Mouse (Mus musculus) heart, embryonic 12.5 days (tissue): ENCODE results near the gene Wdpcp. TPM values are rescaled to one million over a fixed set of nuclear protein-coding genes. Genes with fewer than 3 reads are reported as not detected.

Source experiments
- ATAC-seq: fragments of 200-750 bp; cut with Nextera tagmentation; 2 replicates; pipeline ENCODE4 v1.8.0; 2017; ENCODE audit warnings: moderate TSS enrichment, moderate library complexity; ENCODE audit not compliant: insufficient number of reproducible peaks, low FRiP score
- H3K27ac ChIP-seq: fragments of 300-500 bp; sonication (generic); 2 replicates; pipeline ENCODE4 v1.5.1; 2016; ENCODE audit warnings: mild to moderate bottlenecking, moderate library complexity; ENCODE audit not compliant: poor library complexity, severe bottlenecking
- H3K27me3 ChIP-seq: fragments of 300-500 bp; sonication (generic); replicated peaks from 2 replicates; pipeline ENCODE4 v1.6.1; 2016; ENCODE audit warnings: mild to moderate bottlenecking, moderate library complexity
- H3K36me3 ChIP-seq: fragments of 300-500 bp; sonication (generic); 2 replicates; pipeline ENCODE4 v1.6.1; 2016; ENCODE audit warnings: mild to moderate bottlenecking, moderate library complexity
- H3K4me1 ChIP-seq: fragments of 300-500 bp; sonication (generic); replicated peaks from 2 replicates; pipeline ENCODE4 v1.6.1; 2016; ENCODE audit warnings: mild to moderate bottlenecking
- H3K4me2 ChIP-seq: fragments of 300-500 bp; sonication (generic); 2 replicates; pipeline ENCODE4 v1.6.1; 2016; ENCODE audit warnings: mild to moderate bottlenecking, moderate library complexity
- H3K4me3 ChIP-seq: fragments of 300-500 bp; sonication (generic); 2 replicates; pipeline ENCODE4 v1.5.1; 2016; ENCODE audit warnings: mild to moderate bottlenecking
- H3K9ac ChIP-seq: fragments of 300-500 bp; sonication (generic); 2 replicates; pipeline ENCODE4 v1.6.1; 2016; ENCODE audit warnings: mild to moderate bottlenecking, moderate library complexity
- H3K9me3 ChIP-seq: fragments of 300-500 bp; sonication (generic); replicated peaks from 2 replicates; pipeline ENCODE4 v1.6.1; 2016; ENCODE audit warnings: mild to moderate bottlenecking, moderate library complexity
- WGBS: fragments of 180-500 bp; shearing (Covaris S2); methylation state at CpG from one replicate; pipeline ENCODE4 v1.1.7; 2016; 5-methylcytosine and 5-hydroxymethylcytosine counted together
- polyA plus RNA-seq: library from polyadenylated mRNA; unstranded; fragments of >200 nt; fragmentation: Nextera tagmentation; extraction: Ambion mirVana; gene quantifications from 2 replicates; pipeline ENCODE4 v1.2.1, GENCODE M21; 2016

Wdpcp gene
- polyA plus RNA-seq, 1 experiment from 2014 or later = 7.4 TPM

DNA sequence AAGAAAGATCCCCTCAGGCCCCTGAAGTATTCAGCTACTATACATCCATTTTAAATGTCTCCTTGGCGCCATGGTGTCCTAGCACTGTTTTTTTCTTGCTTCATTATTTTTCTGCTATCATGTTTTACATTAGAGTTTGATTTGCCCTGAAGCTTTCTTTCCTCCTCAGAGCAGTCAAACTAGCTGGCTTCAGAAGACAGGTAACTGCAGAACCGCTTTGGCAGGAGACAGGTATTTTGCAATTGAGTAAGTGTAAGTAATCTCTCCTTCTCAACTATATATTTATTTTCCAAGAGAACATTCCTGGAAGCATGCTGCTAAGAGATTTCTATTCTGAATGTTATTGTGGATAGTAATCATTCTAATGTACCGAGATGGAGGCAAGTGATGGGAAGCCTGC lies 74.1 kb downstream of the Wdpcp start:
- no peak overlapping the region for H3K4me2 ChIP-seq
- WGBS = 77% methylated on average over 3 of the region's 3 CpGs
- peaks cover 11% of the 10 kb centered on the region; the same call in 1 of the 2 replicates for H3K4me1 ChIP-seq
- H3K36me3 ChIP-seq = no peaks in the 10 kb centered on the region
- no peaks in the 10 kb centered on the region for H3K27me3 ChIP-seq
- ATAC-seq = no peak
- H3K9me3 ChIP-seq = no peaks in the 10 kb centered on the region
- H3K27ac ChIP-seq = no peak overlapping the region
- H3K4me3 ChIP-seq = no peak overlapping the region
- H3K9ac ChIP-seq = no peak overlapping the region

DNA sequence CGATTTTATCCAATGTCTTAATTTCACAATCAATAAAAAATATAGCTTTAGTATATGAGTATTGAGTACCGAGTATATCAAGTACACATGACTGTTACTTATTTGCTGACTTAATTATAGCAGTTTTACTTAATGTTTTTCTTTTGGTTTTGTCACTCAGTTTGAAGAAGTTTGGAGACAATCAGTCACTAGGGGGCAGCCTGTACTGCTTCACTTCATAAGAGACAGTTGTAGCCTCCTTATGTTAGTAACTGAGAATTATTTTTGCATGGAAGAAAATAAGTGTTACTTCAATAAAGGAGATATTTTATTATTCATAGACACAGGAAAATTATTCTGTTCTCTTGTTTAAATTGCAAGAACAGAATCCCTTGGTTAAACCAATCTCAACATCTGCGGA lies 87.0 kb downstream of the Wdpcp start:
- Histone ChIP-seq H3K9me3 (no peaks in the 10 kb centered on the region), H3K4me2 (no peak overlapping the region), H3K27ac (no peak overlapping the region), H3K9ac (no peak overlapping the region), H3K27me3 (no peaks in the 10 kb centered on the region), H3K36me3 (no peaks in the 10 kb centered on the region), H3K4me3 (no peak overlapping the region), H3K4me1 (no peaks in the 10 kb centered on the region)
- no peak for ATAC-seq
- 55% methylated on average over 3 of the region's 3 CpGs for WGBS

DNA sequence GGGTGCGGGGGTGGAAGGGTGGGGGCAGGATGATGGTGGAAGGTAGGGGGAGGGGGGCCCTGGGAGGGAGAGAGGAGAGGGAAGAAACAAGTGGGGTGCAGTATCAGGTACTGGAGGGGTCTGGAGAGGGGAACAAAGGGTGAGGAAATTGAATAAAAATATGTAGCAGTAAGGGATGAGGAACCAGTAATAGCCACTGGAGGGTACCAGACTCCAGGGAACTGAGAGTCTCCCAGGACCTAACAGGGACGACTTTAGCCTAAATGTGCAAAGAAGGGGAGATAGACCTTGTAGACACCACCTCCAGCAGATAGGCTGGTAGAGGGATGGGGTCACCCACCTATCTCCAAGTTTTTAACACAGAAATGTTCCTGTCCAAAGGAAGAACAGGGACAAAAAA lies 105.0 kb downstream of the Wdpcp start:
- Histone ChIP-seq H3K9me3 (no peaks in the 10 kb centered on the region), H3K27me3 (no peaks in the 10 kb centered on the region), H3K9ac (no peak overlapping the region), H3K36me3 (no peaks in the 10 kb centered on the region), H3K4me3 (no peak overlapping the region), H3K4me1 (no peaks in the 10 kb centered on the region), H3K4me2 (no peak overlapping the region), H3K27ac (no peak overlapping the region)
- 59% methylated on average over 2 of the region's 2 CpGs for WGBS
- ATAC-seq = no peak

- Histone ChIP-seq H3K27me3 (no peaks in the 10 kb centered on the region), H3K4me2 (no peak overlapping the region), H3K4me3 (no peak overlapping the region), H3K9ac (no peak overlapping the region), H3K36me3 (no peaks in the 10 kb centered on the region), H3K9me3 (no peaks in the 10 kb centered on the region), H3K4me1 (no peaks in the 10 kb centered on the region), H3K27ac (no peak overlapping the region)
- WGBS = 83% methylated on average over 6 of the region's 6 CpGs
- ATAC-seq = no peak
Measured at GRCm38 (mm10) chr11:21688441-21688840, 116.4 kb downstream of the Wdpcp start.

GRCm38 (mm10) chr11:21690730-21691129 lies 118.7 kb downstream of the Wdpcp start:
- no peak overlapping the region for H3K27ac ChIP-seq
- WGBS = 68% methylated on average over 2 of the region's 2 CpGs
- no peak overlapping the region for H3K4me2 ChIP-seq
- no peaks in the 10 kb centered on the region for H3K36me3 ChIP-seq
- no peaks in the 10 kb centered on the region for H3K4me1 ChIP-seq
- H3K9ac ChIP-seq = no peak overlapping the region
- H3K27me3 ChIP-seq = no peaks in the 10 kb centered on the region
- H3K4me3 ChIP-seq = no peak overlapping the region
- ATAC-seq = no peak
- no peaks in the 10 kb centered on the region for H3K9me3 ChIP-seq

GRCm38 (mm10) chr11:21694087-21694486 lies 122.1 kb downstream of the Wdpcp start:
- Histone ChIP-seq H3K9me3 (no peaks in the 10 kb centered on the region), H3K4me2 (no peak overlapping the region), H3K27ac (no peak overlapping the region), H3K4me1 (no peaks in the 10 kb centered on the region), H3K9ac (no peak overlapping the region), H3K36me3 (no peaks in the 10 kb centered on the region), H3K27me3 (no peaks in the 10 kb centered on the region), H3K4me3 (no peak overlapping the region)
- no peak for ATAC-seq
- WGBS = 61% methylated on average over 6 of the region's 6 CpGs

- 74% methylated on average over 3 of the region's 3 CpGs for WGBS
Measured at GRCm38 (mm10) chr11:21697642-21698041, 125.6 kb downstream of the Wdpcp start.

DNA sequence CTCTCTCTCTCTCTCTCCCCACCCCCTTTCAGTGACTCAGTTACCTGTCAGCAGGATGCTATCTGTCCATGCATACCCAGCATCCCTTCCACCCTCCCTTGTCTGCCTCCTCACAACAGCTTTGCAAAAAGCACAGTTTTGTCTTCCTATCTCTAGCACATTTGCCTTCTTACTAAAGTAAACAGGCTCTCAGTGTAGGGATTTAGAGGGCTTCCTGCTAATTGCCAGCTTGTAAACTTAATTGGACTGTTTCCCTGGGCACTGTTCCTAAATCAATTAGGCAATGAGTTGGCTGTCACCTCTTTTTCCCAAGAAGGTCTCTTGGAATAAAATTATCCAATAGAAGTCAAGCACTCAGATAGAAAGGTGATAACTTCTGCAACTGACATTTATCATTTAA lies 141.5 kb downstream of the Wdpcp start:
- Histone ChIP-seq H3K9me3 (peaks cover 3% of the 10 kb centered on the region), H3K36me3 (peaks cover 8% of the 10 kb centered on the region), H3K9ac (no peak overlapping the region), H3K27me3 (no peaks in the 10 kb centered on the region), H3K4me3 (no peak overlapping the region), H3K27ac (no peak overlapping the region), H3K4me1 (no peaks in the 10 kb centered on the region), H3K4me2 (no peak overlapping the region)
- no peak for ATAC-seq

More at GRCm38 (mm10) chr11:21697642-21698041, 125.6 kb downstream of the Wdpcp start:
- Histone ChIP-seq H3K9ac (no peak overlapping the region), H3K9me3 (no peaks in the 10 kb centered on the region), H3K27ac (no peak overlapping the region), H3K4me3 (no peak overlapping the region), H3K36me3 (no peaks in the 10 kb centered on the region), H3K4me2 (no peak overlapping the region), H3K4me1 (no peaks in the 10 kb centered on the region), H3K27me3 (no peaks in the 10 kb centered on the region)
- no peak for ATAC-seq

DNA sequence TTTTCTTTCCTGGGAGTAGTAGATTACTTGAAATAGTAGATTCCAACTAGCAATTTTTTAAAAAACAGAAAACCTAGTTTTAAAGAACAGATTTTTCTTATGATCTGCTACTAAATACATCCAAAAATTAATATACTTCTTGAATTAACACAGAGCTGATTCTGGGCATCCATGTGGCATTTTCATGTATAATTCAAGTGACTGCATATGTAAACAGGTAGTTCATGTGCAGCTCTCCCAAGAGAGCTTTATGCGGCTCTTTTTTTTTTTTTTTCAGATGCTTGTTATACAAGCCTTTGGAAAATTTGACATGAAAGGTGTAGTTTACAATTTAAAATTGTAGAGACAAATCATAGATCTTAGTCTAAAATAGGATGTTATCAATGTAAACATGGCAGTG lies 142.0 kb downstream of the Wdpcp start:
- Histone ChIP-seq H3K4me2 (no peak overlapping the region), H3K9ac (no peak overlapping the region), H3K4me1 (no peaks in the 10 kb centered on the region), H3K4me3 (no peak overlapping the region), H3K9me3 (peaks cover 3% of the 10 kb centered on the region; the same call in 1 of the 2 replicates), H3K27ac (no peak overlapping the region), H3K36me3 (peaks cover 8% of the 10 kb centered on the region), H3K27me3 (no peaks in the 10 kb centered on the region)
- 86% methylated on average over 1 of the region's 1 CpGs for WGBS
- ATAC-seq = no peak

DNA sequence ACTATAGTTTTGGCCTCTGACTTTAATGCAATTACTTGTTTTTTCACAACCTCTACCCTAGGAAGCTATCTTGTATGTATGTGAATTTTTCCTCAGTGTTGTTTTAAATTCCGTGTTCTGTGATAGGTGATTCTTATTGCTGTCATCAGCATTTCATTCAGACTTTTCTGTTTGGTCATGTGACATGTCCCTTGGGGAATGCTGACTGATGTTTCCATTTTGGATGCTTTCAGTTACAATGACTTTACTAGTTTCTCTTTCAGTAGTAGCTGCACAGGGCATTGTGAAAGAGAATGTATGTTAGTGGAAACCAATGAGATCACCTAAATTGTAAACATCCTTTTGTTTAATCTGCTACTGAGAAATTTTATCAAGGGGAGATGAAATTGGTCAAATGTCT lies 154.3 kb downstream of the Wdpcp start:
- no peak for ATAC-seq
- Histone ChIP-seq H3K9me3 (no peaks in the 10 kb centered on the region), H3K27ac (no peak overlapping the region), H3K27me3 (no peaks in the 10 kb centered on the region), H3K4me3 (no peak overlapping the region), H3K4me2 (no peak overlapping the region), H3K36me3 (no peaks in the 10 kb centered on the region), H3K4me1 (no peaks in the 10 kb centered on the region), H3K9ac (no peak overlapping the region)
- WGBS = 42% methylated on average over 1 of the region's 1 CpGs

DNA sequence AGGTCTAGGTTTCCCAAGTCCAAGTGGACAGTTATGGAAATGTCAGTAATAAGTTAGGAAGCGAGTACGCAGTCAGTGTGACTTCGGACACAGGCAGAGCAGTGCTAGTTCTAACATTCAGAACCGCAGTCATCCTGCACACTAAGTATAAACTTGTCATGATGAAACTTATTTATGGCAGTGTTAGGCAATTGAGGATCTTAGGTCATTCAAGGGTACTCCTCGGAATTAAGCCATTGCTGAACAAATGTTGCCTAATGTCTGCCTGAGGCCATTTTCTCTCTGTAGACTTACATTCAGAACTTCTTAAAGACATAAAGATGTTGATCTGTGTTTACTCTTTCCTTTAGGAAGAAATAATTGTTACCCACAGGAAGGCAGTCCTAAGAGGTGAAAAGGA lies 157.0 kb downstream of the Wdpcp start:
- Histone ChIP-seq H3K4me3 (no peak overlapping the region), H3K9me3 (no peaks in the 10 kb centered on the region), H3K27ac (no peak overlapping the region), H3K4me1 (no peaks in the 10 kb centered on the region), H3K27me3 (no peaks in the 10 kb centered on the region), H3K4me2 (no peak overlapping the region), H3K9ac (no peak overlapping the region), H3K36me3 (no peaks in the 10 kb centered on the region)
- 85% methylated on average over 5 of the region's 5 CpGs for WGBS
- ATAC-seq = no peak

GRCm38 (mm10) chr11:21729961-21730360 lies 157.9 kb downstream of the Wdpcp start:
- Histone ChIP-seq H3K9ac (no peak overlapping the region), H3K27me3 (no peaks in the 10 kb centered on the region), H3K4me3 (no peak overlapping the region), H3K9me3 (no peaks in the 10 kb centered on the region), H3K4me2 (no peak overlapping the region), H3K4me1 (no peaks in the 10 kb centered on the region), H3K36me3 (no peaks in the 10 kb centered on the region), H3K27ac (no peak overlapping the region)
- WGBS = 83% methylated on average over 6 of the region's 6 CpGs
- ATAC-seq = no peak
